Mouse (Mus musculus): ENCODE data around the gene Slc16a5. TPM values are rescaled to one million over a fixed set of nuclear protein-coding genes. Genes with fewer than 3 reads are reported as not detected.
A peak's percentile ranks its signal among the peaks of the same experiment; 100 is the strongest.
"Not testable (repeated sequence)": the region's sequence is repeated elsewhere in the genome, so short reads cannot be mapped to it uniquely, and the experiment has no call there.

The Slc16a5 gene
- total RNA-seq, 2 experiments from 2014 or later = not detected

GRCm38 (mm10) chr11:115446906-115447305 lies 15.4 kb upstream of the Slc16a5 start:
- peak in 1 of 2 experiments; percentile 29 for DNase-seq
- intact Hi-C loops (cut with DNase I) = no loop called here

GRCm38 (mm10) chr11:115447321-115447885 lies 14.9 kb upstream of the Slc16a5 start:
- no peak for DNase-seq
- intact Hi-C loops (cut with DNase I) = no loop called here

GRCm38 (mm10) chr11:115448075-115448474 lies 14.2 kb upstream of the Slc16a5 start:
- intact Hi-C loops (cut with DNase I) = no loop called here
- no peak for DNase-seq

GRCm38 (mm10) chr11:115448998-115449397 lies 13.3 kb upstream of the Slc16a5 start:
- intact Hi-C loops (cut with DNase I) = no loop called here

GRCm38 (mm10) chr11:115450176-115450575 lies 12.1 kb upstream of the Slc16a5 start:
- intact Hi-C loops (cut with DNase I) = no loop called here
- no peak for DNase-seq

More at GRCm38 (mm10) chr11:115448998-115449397, 13.3 kb upstream of the Slc16a5 start:
- DNase-seq = no peak

GRCm38 (mm10) chr11:115451781-115452241 lies 10.5 kb upstream of the Slc16a5 start:
- no peak for DNase-seq
- intact Hi-C loops (cut with DNase I) = no loop called here

- no peak for DNase-seq
- intact Hi-C loops (cut with DNase I) = no loop called here
These were observed 9.9 kb upstream of the Slc16a5 start for GRCm38 (mm10) chr11:115452281-115452860.

- intact Hi-C loops (cut with DNase I) = no loop called here
- no peak for DNase-seq
These were observed 9.0 kb upstream of the Slc16a5 start for GRCm38 (mm10) chr11:115453306-115453705.

GRCm38 (mm10) chr11:115454822-115455221 lies 7.5 kb upstream of the Slc16a5 start:
- intact Hi-C loops (cut with DNase I); DNase-seq: not testable (repeated sequence)

GRCm38 (mm10) chr11:115455619-115456018 lies 6.7 kb upstream of the Slc16a5 start:
- DNase-seq = no peak
- intact Hi-C loops (cut with DNase I) = no loop called here

GRCm38 (mm10) chr11:115456182-115456581 lies 6.1 kb upstream of the Slc16a5 start:
- DNase-seq = no peak
- intact Hi-C loops (cut with DNase I) = no loop called here

GRCm38 (mm10) chr11:115457405-115457804 lies 4.9 kb upstream of the Slc16a5 start:
- intact Hi-C loops (cut with DNase I) = no loop called here
- DNase-seq = no peak

- no peak for DNase-seq
- intact Hi-C loops (cut with DNase I) = loop anchor here (10.0 kb wide), 1 partner anchor 256 kb away; no protein-coding TSS in a partner anchor
These were observed 1.3 kb upstream of the Slc16a5 start for GRCm38 (mm10) chr11:115460976-115461375.

GRCm38 (mm10) chr11:115461846-115462242 lies 430 bp upstream of the Slc16a5 start:
- no peak for DNase-seq
- intact Hi-C loops (cut with DNase I) = loop anchor here (10.0 kb wide), 1 partner anchor 257 kb away; no protein-coding TSS in a partner anchor

GRCm38 (mm10) chr11:115463397-115463796 lies 1.1 kb downstream of the Slc16a5 start:
- DNase-seq = no peak
- intact Hi-C loops (cut with DNase I) = loop anchor here (10.0 kb wide), 1 partner anchor 259 kb away; no protein-coding TSS in a partner anchor

- DNase-seq = no peak
- intact Hi-C loops (cut with DNase I) = loop anchor here (10.0 kb wide), 1 partner anchor 260 kb away; no protein-coding TSS in a partner anchor
These were observed 2.6 kb downstream of the Slc16a5 start for GRCm38 (mm10) chr11:115464851-115465250.

- DNase-seq = no peak
- intact Hi-C loops (cut with DNase I) = loop anchor here (10.0 kb wide), 1 partner anchor 262 kb away; no protein-coding TSS in a partner anchor
These were observed 4.9 kb downstream of the Slc16a5 start for GRCm38 (mm10) chr11:115467217-115467618.

GRCm38 (mm10) chr11:115472183-115472582 lies 9.9 kb downstream of the Slc16a5 start:
- intact Hi-C loops (cut with DNase I) = no loop called here
- DNase-seq = no peak

GRCm38 (mm10) chr11:115473626-115474275 lies 11.5 kb downstream of the Slc16a5 start:
- intact Hi-C loops (cut with DNase I) = loop anchor here (1.0 kb wide), 2 partner anchors 45 to 115 kb away; no protein-coding TSS in a partner anchor
- DNase-seq = peak; percentile 94 to 99

GRCm38 (mm10) chr11:115475025-115475757 lies 12.9 kb downstream of the Slc16a5 start, which contains the start of gene Armc7:
Armc7 (plus strand) TSS chr11:115475667.
- peak; percentile 95 to 96 for DNase-seq
- intact Hi-C loops (cut with DNase I) = no loop called here

Measured in heart, postnatal 36 days (tissue).